Mouse (Mus musculus): ENCODE results near the gene Gabarapl2.

The Gabarapl2 gene

GRCm38 (mm10) chr8:111968991-111969390 is 28.5 kb downstream of the Gabarapl2 start:
- no peak for DNase-seq

- no peak for DNase-seq
These were observed 33.6 kb downstream of the Gabarapl2 start for GRCm38 (mm10) chr8:111974138-111974537.

GRCm38 (mm10) chr8:111975706-111976105 is 35.2 kb downstream of the Gabarapl2 start:
- DNase-seq: no peak

GRCm38 (mm10) chr8:111976326-111976725 is 35.8 kb downstream of the Gabarapl2 start:
- DNase-seq: no peak

- DNase-seq: no peak
These were observed 37.6 kb downstream of the Gabarapl2 start for GRCm38 (mm10) chr8:111978147-111978546.

GRCm38 (mm10) chr8:111982116-111982515 is 41.6 kb downstream of the Gabarapl2 start:
- peak; percentile 29 to 32 for DNase-seq

GRCm38 (mm10) chr8:111984511-111984910 is 44.0 kb downstream of the Gabarapl2 start:
- DNase-seq: no peak

- DNase-seq: peak; percentile 41 to 84
These were observed 49.4 kb downstream of the Gabarapl2 start for GRCm38 (mm10) chr8:111989911-111990310.

GRCm38 (mm10) chr8:111991278-111991677 is 50.8 kb downstream of the Gabarapl2 start:
- DNase-seq: no peak

- DNase-seq: peak; percentile 86 to 89
These were observed 51.7 kb downstream of the Gabarapl2 start, which contains the start of gene Adat1 for GRCm38 (mm10) chr8:111992013-111992702. Adat1 (minus strand) TSS chr8:111992302.

GRCm38 (mm10) chr8:111992703-111993039 is 52.2 kb downstream of the Gabarapl2 start:
- no peak for DNase-seq
